Mouse (Mus musculus): ENCODE measurements around the gene Zc3h15. TPM values are rescaled to one million over a fixed set of nuclear protein-coding genes. Genes with fewer than 3 reads are reported as not detected.
"Not testable (repeated sequence)": the region's sequence is repeated elsewhere in the genome, so short reads cannot be mapped to it uniquely, and the experiment has no call there.

The Zc3h15 gene
- total RNA-seq, 2 experiments from 2014 or later, result 49.4 to 50.6 TPM

DNA sequence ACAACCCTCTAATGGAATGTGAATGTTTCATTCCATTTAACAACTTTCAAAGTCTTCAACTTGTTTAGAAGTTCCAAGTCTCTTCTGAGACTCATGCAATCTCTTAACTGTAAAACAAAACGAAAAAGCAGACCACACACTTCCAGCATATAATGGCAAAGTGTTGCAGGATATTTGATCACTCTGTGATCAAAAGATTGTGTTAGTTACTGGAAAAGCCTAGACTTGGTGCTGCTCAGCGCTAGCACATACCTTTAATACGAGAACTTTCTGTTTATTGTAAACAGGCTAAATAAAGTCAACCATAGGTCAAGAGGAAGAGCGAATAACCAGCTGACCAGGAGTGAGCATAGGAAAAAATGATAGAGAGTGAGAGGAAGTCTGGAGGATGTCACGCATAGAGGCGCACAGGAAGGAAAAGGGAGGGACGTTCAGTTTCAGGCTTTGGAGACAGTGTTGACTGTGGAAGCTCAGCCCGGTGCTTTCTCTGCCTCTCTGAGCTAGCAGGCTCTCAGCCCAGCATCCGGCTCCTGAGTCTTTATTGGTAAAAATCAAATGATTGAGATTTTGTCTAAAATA, 61.4 kb downstream of the Zc3h15 start:
- no peak for DNase-seq
- intact Hi-C loops (cut with DNase I), result loop anchor here (5.0 kb wide), 1 partner anchor 67 kb away; no protein-coding TSS in a partner anchor

DNA sequence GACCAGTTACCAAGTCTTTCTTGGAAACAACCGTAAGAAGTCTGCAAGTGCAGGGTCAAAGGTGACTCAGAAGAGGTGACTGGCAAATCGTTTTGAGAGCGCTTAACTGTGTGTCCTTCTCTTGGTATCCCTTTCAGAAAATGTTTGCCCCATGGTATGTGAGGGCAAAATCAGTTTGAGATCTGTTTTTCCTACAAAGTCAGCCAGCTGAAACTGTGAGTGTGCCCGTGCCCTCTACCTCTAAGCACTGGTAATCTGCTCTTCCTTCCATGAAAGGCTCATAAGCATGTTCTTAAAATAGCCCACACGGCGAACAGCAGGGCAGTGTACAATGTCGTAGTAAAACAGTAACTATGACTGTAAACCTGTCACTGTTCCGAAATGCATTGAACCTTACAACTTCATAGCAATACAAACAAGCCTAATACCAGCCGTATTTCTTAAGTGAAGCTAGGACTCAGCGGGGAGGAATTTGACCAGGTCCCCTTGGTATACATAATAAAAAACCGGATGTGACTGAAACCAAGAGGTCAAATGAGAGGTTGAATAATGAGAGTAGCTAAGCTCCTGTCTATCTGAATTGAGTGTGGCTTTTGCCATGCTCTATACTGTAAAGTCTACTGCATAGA, 65.8 kb downstream of the Zc3h15 start:
- no peak for DNase-seq
- intact Hi-C loops (cut with DNase I), result loop anchor here (5.0 kb wide), 1 partner anchor 62 kb away; no protein-coding TSS in a partner anchor

DNA sequence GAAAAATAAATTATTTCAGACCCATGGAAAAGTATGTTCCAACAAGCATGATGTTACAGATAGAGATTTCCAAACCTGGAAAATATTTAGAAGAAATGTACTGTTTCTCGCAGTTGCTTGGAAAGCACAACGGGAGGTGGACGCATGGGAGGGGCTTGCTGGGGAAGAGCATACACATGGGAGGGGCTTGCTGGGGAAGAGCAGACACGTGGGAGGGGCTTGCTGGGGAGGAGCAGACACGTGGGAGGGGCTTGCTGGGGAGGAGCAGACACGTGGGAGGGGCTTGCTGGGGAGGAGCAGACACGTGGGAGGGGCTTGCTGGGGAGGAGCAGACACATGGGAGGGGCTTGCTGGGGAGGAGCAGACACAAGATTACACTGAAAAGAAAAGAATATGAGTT, 69.0 kb downstream of the Zc3h15 start:
- DNase-seq; intact Hi-C loops (cut with DNase I): not testable (repeated sequence)

DNA sequence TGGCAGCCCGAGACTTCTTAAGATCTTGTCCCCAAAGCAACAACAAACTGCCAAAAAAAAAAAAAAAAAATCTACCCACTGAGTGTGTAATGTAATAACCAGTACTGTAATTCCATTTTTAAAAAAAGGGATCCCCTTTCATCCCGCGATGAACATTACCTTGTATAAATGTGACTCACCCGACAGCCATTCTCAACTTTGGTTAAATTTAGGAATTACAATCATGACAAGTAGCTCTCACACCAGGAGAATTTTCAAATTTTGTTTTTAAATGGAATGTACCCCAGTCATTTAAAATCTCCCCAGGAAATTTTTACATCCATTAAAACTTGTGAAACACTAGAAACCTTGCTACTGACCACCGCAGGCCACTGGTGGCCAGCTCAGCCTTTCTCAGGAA, 69.7 kb downstream of the Zc3h15 start:
- DNase-seq, result no peak
- intact Hi-C loops (cut with DNase I), result no loop called here

Other genes with a start within 250 kb of the Zc3h15 start
- 10 to 100 TPM; 41.2 to 42.1 TPM for gene Itgav, start 80.0 kb downstream of the Zc3h15 start, total RNA-seq (2021)
- gene Fam171b, start 168.2 kb downstream of the Zc3h15 start, total RNA-seq (2021), result 1 to 10 TPM; 1.6 TPM